Mouse (Mus musculus) lung, postnatal 4 days (tissue): ENCODE measurements around the gene Pbx2.
"Not testable (repeated sequence)": the region's sequence is repeated elsewhere in the genome, so short reads cannot be mapped to it uniquely, and the experiment has no call there.

Experiments
- DNase-seq, 2 experiments: peaks; one replicate each; pipeline ENCODE4 v3.0.0; 2021

Gene Pbx2

GRCm38 (mm10) chr17:34591029-34591993 lies at the start of gene Pbx2:
Gene Pbx2 (plus strand): TSS chr17:34591266.
- DNase-seq = peak; percentile 52 to 59

GRCm38 (mm10) chr17:34543567-34543966 lies 47.5 kb upstream of the Pbx2 start:
- not testable (repeated sequence) for DNase-seq

- no peak for DNase-seq
Measured at GRCm38 (mm10) chr17:34546797-34547196, 44.3 kb upstream of the Pbx2 start.

GRCm38 (mm10) chr17:34547601-34548000 lies 43.5 kb upstream of the Pbx2 start:
- no peak for DNase-seq

GRCm38 (mm10) chr17:34549156-34549555 lies 41.9 kb upstream of the Pbx2 start:
- no peak for DNase-seq

- DNase-seq = no peak
Measured at GRCm38 (mm10) chr17:34549843-34550242, 41.2 kb upstream of the Pbx2 start.

- DNase-seq = peak; percentile 76 to 87
Measured at GRCm38 (mm10) chr17:34555483-34555882, 35.6 kb upstream of the Pbx2 start.

- DNase-seq = no peak
Measured at GRCm38 (mm10) chr17:34556406-34556805, 34.7 kb upstream of the Pbx2 start.

- no peak for DNase-seq
Measured at GRCm38 (mm10) chr17:34557411-34557810, 33.7 kb upstream of the Pbx2 start.

GRCm38 (mm10) chr17:34559116-34559515 lies 31.9 kb upstream of the Pbx2 start:
- DNase-seq = peak; percentile 29 to 51

GRCm38 (mm10) chr17:34559895-34560294 lies 31.2 kb upstream of the Pbx2 start:
- DNase-seq = no peak

GRCm38 (mm10) chr17:34560438-34560837 lies 30.6 kb upstream of the Pbx2 start:
- no peak for DNase-seq

- no peak for DNase-seq
Measured at GRCm38 (mm10) chr17:34561200-34561599, 29.9 kb upstream of the Pbx2 start.

GRCm38 (mm10) chr17:34562595-34562994 lies 28.5 kb upstream of the Pbx2 start:
- DNase-seq = no peak

GRCm38 (mm10) chr17:34563354-34563753 lies 27.7 kb upstream of the Pbx2 start:
- no peak for DNase-seq

- DNase-seq = peak; percentile 70 to 85
Measured at GRCm38 (mm10) chr17:34564003-34564421, 27.1 kb upstream of the Pbx2 start, which contains the start of gene Notch4. Gene Notch4 (plus strand): TSS chr17:34564268.

- peak; percentile 67 to 83 for DNase-seq
Measured at GRCm38 (mm10) chr17:34564796-34565195, 26.3 kb upstream of the Pbx2 start.

GRCm38 (mm10) chr17:34567311-34567710 lies 23.8 kb upstream of the Pbx2 start:
- DNase-seq = no peak

- no peak for DNase-seq
Measured at GRCm38 (mm10) chr17:34568421-34568820, 22.6 kb upstream of the Pbx2 start.

GRCm38 (mm10) chr17:34569919-34570318 lies 21.1 kb upstream of the Pbx2 start:
- DNase-seq = no peak

GRCm38 (mm10) chr17:34571875-34572274 lies 19.2 kb upstream of the Pbx2 start:
- DNase-seq = no peak

GRCm38 (mm10) chr17:34572361-34572760 lies 18.7 kb upstream of the Pbx2 start:
- DNase-seq = no peak

- no peak for DNase-seq
Measured at GRCm38 (mm10) chr17:34576577-34576976, 14.5 kb upstream of the Pbx2 start.

- DNase-seq = no peak
Measured at GRCm38 (mm10) chr17:34578070-34578469, 13.0 kb upstream of the Pbx2 start.
